Mouse (Mus musculus): ENCODE data around the gene Spdye4a. TPM values are rescaled to one million over a fixed set of nuclear protein-coding genes. Genes with fewer than 3 reads are reported as not detected.
"Not testable (repeated sequence)": the region's sequence is repeated elsewhere in the genome, so short reads cannot be mapped to it uniquely, and the experiment has no call there.

The Spdye4a gene
- polyA plus RNA-seq, 1 experiment from 2014 or later, result not detected

- WGBS, result 71% methylated on average over 8 of the region's 8 CpGs
Observed at GRCm38 (mm10) chr5:143194747-143195146, 31.9 kb downstream of the Spdye4a start.

GRCm38 (mm10) chr5:143192806-143193205, 33.9 kb downstream of the Spdye4a start:
- WGBS, result 86% methylated on average over 8 of the region's 8 CpGs
- ATAC-seq (ENCODE audit: low FRiP score, low TSS enrichment), result no peak
- Histone ChIP-seq H3K27me3 (ENCODE audit: insufficient read depth, low read length) (no peaks in the 10 kb centered on the region), H3K4me1 (ENCODE audit: insufficient read depth, low read length) (no peaks in the 10 kb centered on the region), H3K36me3 (ENCODE audit: insufficient read depth, low read length) (no peaks in the 10 kb centered on the region), H3K4me3 (ENCODE audit: low read length) (no peak overlapping the region), H3K27ac (ENCODE audit: low read length) (no peak overlapping the region), H3K9me3 (ENCODE audit: low read length) (no peaks in the 10 kb centered on the region), H3K9ac (replicated peaks; ENCODE audit: low read length) (no peak overlapping the region), H3K4me2 (replicated peaks; ENCODE audit: low read depth, low read length) (no peak overlapping the region)

More at GRCm38 (mm10) chr5:143194747-143195146, 31.9 kb downstream of the Spdye4a start:
- H3K4me2 ChIP-seq (replicated peaks; ENCODE audit: low read depth, low read length); H3K27ac ChIP-seq (ENCODE audit: low read length); H3K27me3 ChIP-seq (ENCODE audit: insufficient read depth, low read length); H3K4me3 ChIP-seq (ENCODE audit: low read length); H3K36me3 ChIP-seq (ENCODE audit: insufficient read depth, low read length); ATAC-seq (ENCODE audit: low FRiP score, low TSS enrichment); H3K9ac ChIP-seq (replicated peaks; ENCODE audit: low read length); H3K9me3 ChIP-seq (ENCODE audit: low read length); H3K4me1 ChIP-seq (ENCODE audit: insufficient read depth, low read length): not testable (repeated sequence)

- not testable (repeated sequence) for ATAC-seq (ENCODE audit: low FRiP score, low TSS enrichment); H3K4me1 ChIP-seq (ENCODE audit: insufficient read depth, low read length); H3K9ac ChIP-seq (replicated peaks; ENCODE audit: low read length); H3K4me3 ChIP-seq (ENCODE audit: low read length); H3K4me2 ChIP-seq (replicated peaks; ENCODE audit: low read depth, low read length); H3K36me3 ChIP-seq (ENCODE audit: insufficient read depth, low read length); H3K9me3 ChIP-seq (ENCODE audit: low read length); H3K27ac ChIP-seq (ENCODE audit: low read length); H3K27me3 ChIP-seq (ENCODE audit: insufficient read depth, low read length)
- WGBS, result no CpG with 5 or more reads among the region's 1 CpGs
Observed at GRCm38 (mm10) chr5:143188014-143188413, 38.7 kb downstream of the Spdye4a start.

- H3K9me3 ChIP-seq (ENCODE audit: low read length), result peaks cover 5% of the 10 kb centered on the region; the same call in 1 of the 2 replicates
- H3K4me3 ChIP-seq (ENCODE audit: low read length), result peak within 1 kb of the TSS; percentile 90
- peak within 1 kb of the TSS; percentile 71 for H3K4me2 ChIP-seq (replicated peaks; ENCODE audit: low read depth, low read length)
- ATAC-seq (ENCODE audit: low FRiP score, low TSS enrichment), result peak; percentile 98
- peaks cover 28% of the 10 kb centered on the region for H3K36me3 ChIP-seq (ENCODE audit: insufficient read depth, low read length)
- peak within 1 kb of the TSS; percentile 86 for H3K27ac ChIP-seq (ENCODE audit: low read length)
- peaks cover 10% of the 10 kb centered on the region for H3K4me1 ChIP-seq (ENCODE audit: insufficient read depth, low read length)
- WGBS, result under 1% methylated on average over 58 of the region's 58 CpGs
- peak within 1 kb of the TSS; percentile 93 for H3K9ac ChIP-seq (replicated peaks; ENCODE audit: low read length)
- no peaks in the 10 kb centered on the region for H3K27me3 ChIP-seq (ENCODE audit: insufficient read depth, low read length)
Observed at GRCm38 (mm10) chr5:143180255-143181076, 46.2 kb downstream of the Spdye4a start, which contains the start of the genes Rbak and Spdye4b. Gene Rbak, minus strand, starts transcription at chr5:143180775. Gene Spdye4b, plus strand, starts transcription at chr5:143181017.

- H3K27ac ChIP-seq (ENCODE audit: low read length), result no peak overlapping the region
- no peak overlapping the region; the same call in 1 of the 2 replicates for H3K4me3 ChIP-seq (ENCODE audit: low read length)
- peaks cover 10% of the 10 kb centered on the region for H3K4me1 ChIP-seq (ENCODE audit: insufficient read depth, low read length)
- H3K27me3 ChIP-seq (ENCODE audit: insufficient read depth, low read length), result no peaks in the 10 kb centered on the region
- peaks cover 5% of the 10 kb centered on the region; the same call in 1 of the 2 replicates for H3K9me3 ChIP-seq (ENCODE audit: low read length)
- 0 out of 2 replicates have a peak overlapping the region, but pooled peaks have one; percentile 93 for H3K9ac ChIP-seq (replicated peaks; ENCODE audit: low read length)
- H3K36me3 ChIP-seq (ENCODE audit: insufficient read depth, low read length), result peaks cover 41% of the 10 kb centered on the region
- ATAC-seq (ENCODE audit: low FRiP score, low TSS enrichment), result no peak
- WGBS, result 35% methylated on average over 6 of the region's 6 CpGs
- H3K4me2 ChIP-seq (replicated peaks; ENCODE audit: low read depth, low read length), result peak overlapping the region; percentile 71
Observed at GRCm38 (mm10) chr5:143179179-143179578, 47.5 kb downstream of the Spdye4a start.

GRCm38 (mm10) chr5:143177541-143178200, 49.0 kb downstream of the Spdye4a start:
- ATAC-seq (ENCODE audit: low FRiP score, low TSS enrichment), result no peak
- H3K4me1 ChIP-seq (ENCODE audit: insufficient read depth, low read length), result peaks cover 10% of the 10 kb centered on the region
- no peak overlapping the region for H3K4me3 ChIP-seq (ENCODE audit: low read length)
- no peaks in the 10 kb centered on the region for H3K27me3 ChIP-seq (ENCODE audit: insufficient read depth, low read length)
- H3K36me3 ChIP-seq (ENCODE audit: insufficient read depth, low read length), result peaks cover 56% of the 10 kb centered on the region
- H3K4me2 ChIP-seq (replicated peaks; ENCODE audit: low read depth, low read length), result no peak overlapping the region
- H3K9me3 ChIP-seq (ENCODE audit: low read length), result peaks cover 12% of the 10 kb centered on the region
- H3K9ac ChIP-seq (replicated peaks; ENCODE audit: low read length), result no peak overlapping the region
- H3K27ac ChIP-seq (ENCODE audit: low read length), result no peak overlapping the region
- 93% methylated on average over 3 of the region's 3 CpGs for WGBS

- WGBS, result 98% methylated on average over 4 of the region's 4 CpGs
- Histone ChIP-seq H3K9me3 (ENCODE audit: low read length) (peaks cover 12% of the 10 kb centered on the region), H3K36me3 (ENCODE audit: insufficient read depth, low read length) (peaks cover 71% of the 10 kb centered on the region), H3K9ac (replicated peaks; ENCODE audit: low read length) (no peak overlapping the region), H3K27ac (ENCODE audit: low read length) (no peak overlapping the region), H3K4me3 (ENCODE audit: low read length) (no peak overlapping the region), H3K4me1 (ENCODE audit: insufficient read depth, low read length) (peaks cover 10% of the 10 kb centered on the region), H3K4me2 (replicated peaks; ENCODE audit: low read depth, low read length) (no peak overlapping the region), H3K27me3 (ENCODE audit: insufficient read depth, low read length) (no peaks in the 10 kb centered on the region)
- ATAC-seq (ENCODE audit: low FRiP score, low TSS enrichment), result no peak
Observed at GRCm38 (mm10) chr5:143175970-143176369, 50.7 kb downstream of the Spdye4a start.

Other genes starting within 250 kb of the Spdye4a start
- gene Rnf216, start 113.9 kb downstream of the Spdye4a start, polyA plus RNA-seq (2015; fragmentation: Nextera tagmentation; extraction: Ambion mirVana), result 39.4 and 46.2 TPM in 2 replicates
- not detected in 2 replicates for gene Olfr718-ps1, start 79.3 kb downstream of the Spdye4a start, polyA plus RNA-seq (2015; fragmentation: Nextera tagmentation; extraction: Ambion mirVana)
- 11.6 and 14.4 TPM in 2 replicates for gene Rbak, start 46.1 kb downstream of the Spdye4a start, polyA plus RNA-seq (2015; fragmentation: Nextera tagmentation; extraction: Ambion mirVana)
- not detected in 2 replicates for gene Spdye4b, start 45.9 kb downstream of the Spdye4a start, polyA plus RNA-seq (2015; fragmentation: Nextera tagmentation; extraction: Ambion mirVana)
- 16.3 and 19.7 TPM in 2 replicates for gene Zfp12, start 8.3 kb upstream of the Spdye4a start, polyA plus RNA-seq (2015; fragmentation: Nextera tagmentation; extraction: Ambion mirVana)
- gene Zfp316, start 43.1 kb upstream of the Spdye4a start, polyA plus RNA-seq (2015; fragmentation: Nextera tagmentation; extraction: Ambion mirVana), result 1.4 and 2.3 TPM in 2 replicates
- 0.05 TPM in 2 replicates for gene Zfp853, start 66.7 kb upstream of the Spdye4a start, polyA plus RNA-seq (2015; fragmentation: Nextera tagmentation; extraction: Ambion mirVana)
- 39.4 and 43.7 TPM in 2 replicates for gene E130309D02Rik, start 88.5 kb upstream of the Spdye4a start, polyA plus RNA-seq (2015; fragmentation: Nextera tagmentation; extraction: Ambion mirVana)
- 81.9 and 82.7 TPM in 2 replicates for gene Zdhhc4, start 102.4 kb upstream of the Spdye4a start, polyA plus RNA-seq (2015; fragmentation: Nextera tagmentation; extraction: Ambion mirVana)
- 0.05 and 0.07 TPM in 2 replicates for gene Grid2ip, start 130.4 kb upstream of the Spdye4a start, polyA plus RNA-seq (2015; fragmentation: Nextera tagmentation; extraction: Ambion mirVana)
- gene Kdelr2, start 176.9 kb upstream of the Spdye4a start, polyA plus RNA-seq (2015; fragmentation: Nextera tagmentation; extraction: Ambion mirVana), result 317 and 349 TPM in 2 replicates
- gene Daglb, start 237.7 kb upstream of the Spdye4a start, polyA plus RNA-seq (2015; fragmentation: Nextera tagmentation; extraction: Ambion mirVana), result 8.9 and 9.0 TPM in 2 replicates

All from kidney, embryonic 16.5 days (tissue).